Mouse (Mus musculus): ENCODE measurements around the gene Cd55b. TPM values are rescaled to one million over a fixed set of nuclear protein-coding genes. Genes with fewer than 3 reads are reported as not detected.
A peak's percentile ranks its signal among the peaks of the same experiment; 100 is the strongest.

Cd55b gene
- total and polyA plus RNA-seq, 3 experiments, result not detected

DNA sequence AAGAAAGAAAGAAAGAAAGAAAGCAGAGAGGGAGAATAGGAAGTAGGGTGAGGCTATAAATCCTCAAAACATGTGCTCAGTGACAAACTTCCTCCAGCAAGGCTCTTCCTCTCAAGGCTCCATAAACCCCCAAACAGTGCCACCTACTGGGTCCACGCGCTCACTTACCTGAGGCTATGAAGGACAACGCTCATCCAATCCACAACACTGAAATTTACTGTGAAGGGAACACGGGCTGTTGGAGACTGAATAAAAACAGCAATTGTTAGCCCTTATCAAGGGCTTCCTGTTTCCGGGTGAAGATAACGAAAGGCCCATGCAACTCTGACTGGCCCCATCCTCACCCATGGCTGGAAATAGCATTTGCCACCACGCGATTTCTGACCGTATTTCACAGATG lies 80.4 kb downstream of the Cd55b start:
- Histone ChIP-seq H3K79me2 (ENCODE audit: control insufficient read depth, insufficient read depth, low read length, poor library complexity) (no peaks in the 10 kb centered on the region), H3K4me1 (ENCODE audit: control insufficient read depth in 1 of 2, insufficient read depth in 2 of 2, low read length in 2 of 2) (peaks cover 8 to 11% of the 10 kb centered on the region in 2 experiments)
- DNase-seq (ENCODE audit: low read depth, low spot score), result peak; percentile 81

More for the DNA sequence above, 80.4 kb downstream of the Cd55b start:
- Histone ChIP-seq H3K4me3 (ENCODE audit: control insufficient read depth in 1 of 2, insufficient read depth in 1 of 2, low read depth in 2 of 2, low read length in 2 of 2) (no peak overlapping the region), H3K9me3 (replicated peaks; ENCODE audit: insufficient read depth, low read length) (no peaks in the 10 kb centered on the region), H3K27ac (ENCODE audit: control insufficient read depth, low read depth, low read length) (peak overlapping the region; percentile 20; the same call in 1 of the 2 replicates), H3K9ac (ENCODE audit: control insufficient read depth, low read depth, low read length, poor library complexity, severe bottlenecking) (no peak overlapping the region), H3K27me3 (ENCODE audit: control insufficient read depth in 1 of 2, insufficient read depth in 2 of 2, low read length in 2 of 2) (no peaks in the 10 kb centered on the region), H3K36me3 (ENCODE audit: control insufficient read depth in 1 of 2, insufficient read depth in 2 of 2, low read length in 2 of 2) (peaks cover 0 to 13% of the 10 kb centered on the region in 2 experiments; a peak in 2 of 4 replicates)
- peak; percentile 96 for TF ChIP-seq MYC (IDR thresholded peaks at IDR 0.05; ENCODE audit: low read depth, low read length)
- TF ChIP-seq GATA1 (IDR thresholded peaks at IDR 0.05; ENCODE audit: low read depth, low read length), result peak; percentile 92
- peak; percentile 73; the same call in 1 of the 2 replicates for TF ChIP-seq MEF2A (IDR thresholded peaks at IDR 0.05; ENCODE audit: extremely low read depth, insufficient replicate concordance, low read depth, low read length, poor library complexity, severe bottlenecking)
- peak; percentile 66 to 67 for TF ChIP-seq EP300 (IDR thresholded peaks at IDR 0.05; ENCODE audit: low read depth in 1 of 2, low read length in 2 of 2)
- peak; percentile 50 for TF ChIP-seq ETS1 (IDR thresholded peaks at IDR 0.05; ENCODE audit: low read depth, low read length)
- TF ChIP-seq E2F4 (IDR thresholded peaks at IDR 0.05; ENCODE audit: borderline replicate concordance, low read depth, low read length), result no peak
- TF ChIP-seq HCFC1 (IDR thresholded peaks at IDR 0.05; ENCODE audit: low read depth, low read length), result peak; percentile 43; the same call in 1 of the 2 replicates
- TF ChIP-seq RAD21 (IDR thresholded peaks at IDR 0.05; ENCODE audit: low read depth, low read length), result peak; percentile 59
- no peak for TF ChIP-seq ZMIZ1 (IDR thresholded peaks at IDR 0.05; ENCODE audit: low read depth, low read length)
- peak; percentile 63 for TF ChIP-seq TCF12 (IDR thresholded peaks at IDR 0.05; ENCODE audit: low read depth, low read length)
- no peak; the same call in 1 of the 2 replicates for TF ChIP-seq MXI1 (IDR thresholded peaks at IDR 0.05; ENCODE audit: low read depth, low read length)
- no peak for TF ChIP-seq ZKSCAN1 (IDR thresholded peaks at IDR 0.05; ENCODE audit: low read depth, low read length)
- TF ChIP-seq CHD2 (IDR thresholded peaks at IDR 0.05; ENCODE audit: low read length), result no peak
- peak; percentile 27 for TF ChIP-seq ZC3H11A (IDR thresholded peaks at IDR 0.05; ENCODE audit: low read depth, low read length)
- TF ChIP-seq KAT2A (conservative IDR thresholded peaks at IDR 0.05; ENCODE audit: low read depth, low read length), result no peak
- TF ChIP-seq USF2 (IDR thresholded peaks at IDR 0.05; ENCODE audit: borderline replicate concordance in 1 of 2, insufficient read depth in 1 of 2, low read depth in 1 of 2, low read length in 2 of 2), result no peak
- TF ChIP-seq ELF1 (IDR thresholded peaks at IDR 0.05; ENCODE audit: low read depth, low read length), result peak; percentile 50; the same call in 1 of the 2 replicates
- TF ChIP-seq CTCF (IDR thresholded peaks at IDR 0.05 in 2 of 3, conservative IDR thresholded peaks at IDR 0.05 in 1 of 3; ENCODE audit: control insufficient read depth in 1 of 3, insufficient read depth in 1 of 3, low read depth in 2 of 3, low read length in 3 of 3, poor library complexity in 1 of 3, severe bottlenecking in 1 of 3), result peak; percentile 36 to 73 (median 68)
- peak; percentile 36; the same call in 1 of the 2 replicates for TF ChIP-seq RCOR1 (IDR thresholded peaks at IDR 0.05; ENCODE audit: low read depth, low read length)
- no peak for TF ChIP-seq ZNF384 (IDR thresholded peaks at IDR 0.05; ENCODE audit: low read depth, low read length)
- peak; percentile 57 for TF ChIP-seq SMC3 (IDR thresholded peaks at IDR 0.05; ENCODE audit: low read depth, low read length)
- no peak for TF ChIP-seq POLR2AphosphoS5 (IDR thresholded peaks at IDR 0.05; ENCODE audit: borderline replicate concordance, low read depth, low read length)
- TF ChIP-seq MAX (IDR thresholded peaks at IDR 0.05; ENCODE audit: low read length), result peak; percentile 82
- TF ChIP-seq CHD1 (IDR thresholded peaks at IDR 0.05; ENCODE audit: low read depth, low read length), result no peak

Other genes with a start within 250 kb of the Cd55b start
- 18.3 and 20.2 TPM in 2 replicates for gene Cd55, start 39.7 kb upstream of the Cd55b start, total RNA-seq (2012; rRNA removed)
- gene Cd55, start 39.7 kb upstream of the Cd55b start, polyA plus RNA-seq (2012; ENCODE audit: insufficient read depth in 1 of 2, insufficient read length in 2 of 2, low read depth in 1 of 2, low replicate concordance in 2 of 2, missing spikeins in 1 of 2), result 10 to 100 TPM in 1 of 2 experiments, not detected in 1; 12.8 TPM
- not detected in 2 replicates for gene Zp3r, start 206.6 kb upstream of the Cd55b start, total RNA-seq (2012; rRNA removed)
- not detected for gene Zp3r, start 206.6 kb upstream of the Cd55b start, polyA plus RNA-seq (2012; ENCODE audit: insufficient read depth in 1 of 2, insufficient read length in 2 of 2, low read depth in 1 of 2, low replicate concordance in 2 of 2, missing spikeins in 1 of 2)
- gene C4bp, start 238.6 kb upstream of the Cd55b start, total RNA-seq (2012; rRNA removed), result not detected in 2 replicates
- not detected for gene C4bp, start 238.6 kb upstream of the Cd55b start, polyA plus RNA-seq (2012; ENCODE audit: insufficient read depth in 1 of 2, insufficient read length in 2 of 2, low read depth in 1 of 2, low replicate concordance in 2 of 2, missing spikeins in 1 of 2)

All from MEL (cell line).